Mouse (Mus musculus) CH12.LX (cell line): ENCODE measurements at regions not wholly inside any gene's neighbourhood (a gene's known extent, or its start where the extent isn't known, plus 50 kb on each side); places are given as distances from the start of the nearest gene placed in this dataset.

ENCODE experiments used
- CHD2 ChIP-seq: IDR thresholded peaks from 2 replicates; pipeline ENCODE4 v1.6.1; 2011; ENCODE audit warnings: low read length, improper control_type of control experiment
- CTCF ChIP-seq, 2 experiments: IDR thresholded peaks in 1 of 2; conservative IDR thresholded peaks in 1 of 2; 2 replicates each; pipeline ENCODE4 v1.5.1; 2011 to 2012; ENCODE audit warnings: low read depth in 2 of 2, low read length in 2 of 2, improper control_type of control experiment in 1 of 2, inconsistent platforms in 1 of 2, mild to moderate bottlenecking in 1 of 2, moderate library complexity in 1 of 2
- ELF1 ChIP-seq: IDR thresholded peaks from 2 replicates; pipeline ENCODE4 v1.6.1; 2014; ENCODE audit warnings: low read depth, mild to moderate bottlenecking, inconsistent platforms, low read length, improper control_type of control experiment
- EP300 ChIP-seq: IDR thresholded peaks from 2 replicates; pipeline ENCODE4 v1.6.1; 2011; ENCODE audit warnings: low read length, improper control_type of control experiment
- ETS1 ChIP-seq: conservative IDR thresholded peaks from 2 replicates; pipeline ENCODE4 v1.6.1; 2012; ENCODE audit warnings: low read depth, mild to moderate bottlenecking, inconsistent platforms, low read length, improper control_type of control experiment, moderate library complexity
- HCFC1 ChIP-seq: IDR thresholded peaks from 2 replicates; pipeline ENCODE4 v1.6.1; 2012; ENCODE audit warnings: low read depth, mild to moderate bottlenecking, inconsistent platforms, low read length, improper control_type of control experiment
- MAFK ChIP-seq: IDR thresholded peaks from 2 replicates; pipeline ENCODE4 v1.6.1; 2011; ENCODE audit warnings: low read length, improper control_type of control experiment; ENCODE audit not compliant: insufficient replicate concordance
- MAZ ChIP-seq: IDR thresholded peaks from 2 replicates; pipeline ENCODE4 v1.6.1; 2012; ENCODE audit warnings: low read depth, mild to moderate bottlenecking, inconsistent platforms, low read length, improper control_type of control experiment, moderate library complexity
- MXI1 ChIP-seq: IDR thresholded peaks from 2 replicates; pipeline ENCODE4 v1.6.1; 2011; ENCODE audit warnings: mild to moderate bottlenecking, low read depth, low read length, improper control_type of control experiment
- MYC ChIP-seq: IDR thresholded peaks from 2 replicates; pipeline ENCODE4 v1.6.1; 2011; ENCODE audit warnings: low read depth, mild to moderate bottlenecking, improper control_type of control experiment, low read length
- POLR2A ChIP-seq: IDR thresholded peaks from 2 replicates; pipeline ENCODE4 v1.6.1; 2011; ENCODE audit warnings: low read depth, mild to moderate bottlenecking, improper control_type of control experiment, low read length
- SIN3A ChIP-seq: IDR thresholded peaks from 2 replicates; pipeline ENCODE4 v1.6.1; 2012; ENCODE audit warnings: low read length, improper control_type of control experiment, inconsistent platforms
- TBP ChIP-seq: conservative IDR thresholded peaks from 2 replicates; pipeline ENCODE4 v1.6.1; 2011; ENCODE audit warnings: low read depth, low read length, improper control_type of control experiment
- ZC3H11A ChIP-seq: IDR thresholded peaks from 2 replicates; pipeline ENCODE4 v1.6.1; 2012; ENCODE audit warnings: low read depth, mild to moderate bottlenecking, inconsistent platforms, low read length, improper control_type of control experiment

DNA sequence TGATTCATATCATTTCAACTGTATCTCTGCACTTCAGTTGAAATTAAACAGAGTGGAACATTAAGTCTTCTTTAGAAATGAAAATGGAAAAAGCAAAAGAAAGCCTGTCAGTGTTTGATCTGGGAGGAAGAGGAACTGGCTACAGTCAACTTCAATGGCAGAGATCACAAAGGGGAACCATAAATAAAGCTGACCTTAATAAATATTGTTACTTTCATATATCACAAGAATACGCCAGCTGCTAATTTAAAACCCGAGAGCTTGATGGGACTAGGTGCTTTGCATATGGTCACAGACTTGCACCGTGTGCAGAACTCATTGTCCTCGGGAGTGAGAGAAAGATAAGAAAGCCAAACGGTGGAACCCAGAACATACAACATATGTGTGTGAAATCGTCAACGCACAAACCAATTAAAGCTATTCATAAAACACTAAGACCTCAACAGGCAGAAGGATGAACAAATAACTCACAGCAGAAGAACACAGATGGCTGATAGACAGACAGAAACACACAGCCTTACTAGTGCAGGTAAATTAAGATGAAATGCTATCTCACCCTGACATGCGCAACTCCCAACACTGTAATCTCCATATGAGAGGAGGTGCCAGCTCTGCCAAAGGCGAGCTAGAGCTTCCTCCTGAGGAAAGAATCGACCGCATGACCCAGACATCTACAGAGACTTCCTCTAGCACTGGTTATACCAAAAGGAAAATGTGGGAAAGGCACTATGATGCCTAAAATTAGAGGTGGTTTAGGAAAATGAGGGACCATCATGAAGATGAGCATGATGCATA is 189.9 kb downstream of the Hlx start:
- TF ChIP-seq ELF1 = no peak
- peak; percentile 23; the same call in 1 of the 2 replicates for TF ChIP-seq EP300
- no peak for TF ChIP-seq CTCF (conservative IDR thresholded peaks at IDR 0.05 in 1 of 2, IDR thresholded peaks at IDR 0.05 in 1 of 2; ENCODE audit: low read depth in 2 of 2, low read length in 2 of 2)
- TF ChIP-seq TBP = no peak
- TF ChIP-seq MYC = no peak
- TF ChIP-seq MAFK = no peak
- TF ChIP-seq ETS1 = no peak
- TF ChIP-seq HCFC1 = no peak
- TF ChIP-seq POLR2A = no peak
- TF ChIP-seq MXI1 = no peak
- TF ChIP-seq CHD2 = no peak
- TF ChIP-seq SIN3A = no peak
- no peak for TF ChIP-seq ZC3H11A
- no peak for TF ChIP-seq MAZ
